Mouse (Mus musculus): ENCODE results near the gene Zbtb8b. TPM values are rescaled to one million over a fixed set of nuclear protein-coding genes. Genes with fewer than 3 reads are reported as not detected.

Gene Zbtb8b
- total and polyA plus RNA-seq, 3 experiments, result 0.08 to 0.29 TPM; not detected in 1

- Histone ChIP-seq H3K79me2 (ENCODE audit: control insufficient read depth, insufficient read depth, low read length, poor library complexity) (no peaks in the 10 kb centered on the region; the same call in 1 of the 2 replicates), H3K4me3 (ENCODE audit: control insufficient read depth in 1 of 2, insufficient read depth in 1 of 2, low read depth in 2 of 2, low read length in 2 of 2) (peak within 1 kb of the TSS; percentile 90), H3K4me1 (ENCODE audit: control insufficient read depth in 1 of 2, insufficient read depth in 2 of 2, low read length in 2 of 2) (peaks cover 14 to 23% of the 10 kb centered on the region in 2 experiments), H3K9ac (ENCODE audit: control insufficient read depth, low read depth, low read length, poor library complexity, severe bottlenecking) (peak within 1 kb of the TSS; percentile 87), H3K36me3 (ENCODE audit: control insufficient read depth in 1 of 2, insufficient read depth in 2 of 2, low read length in 2 of 2) (peaks cover 0 to 12% of the 10 kb centered on the region in 2 experiments; a peak in 2 of 4 replicates), H3K27ac (ENCODE audit: control insufficient read depth, low read depth, low read length) (peak within 1 kb of the TSS; percentile 82), H3K9me3 (replicated peaks; ENCODE audit: insufficient read depth, low read length) (no peaks in the 10 kb centered on the region), H3K27me3 (ENCODE audit: control insufficient read depth in 1 of 2, insufficient read depth in 2 of 2, low read length in 2 of 2) (no peaks in the 10 kb centered on the region)
- peak; percentile 100 for DNase-seq (ENCODE audit: low read depth, low spot score)
- TF ChIP-seq ETS1 (IDR thresholded peaks at IDR 0.05; ENCODE audit: low read depth, low read length), result peak; percentile 62; the same call in 1 of the 2 replicates
- TF ChIP-seq HCFC1 (IDR thresholded peaks at IDR 0.05; ENCODE audit: low read depth, low read length), result peak; percentile 86
- no peak for TF ChIP-seq CHD1 (IDR thresholded peaks at IDR 0.05; ENCODE audit: low read depth, low read length)
- TF ChIP-seq UBTF (IDR thresholded peaks at IDR 0.05; ENCODE audit: borderline replicate concordance, insufficient read depth, low read depth, low read length), result no peak
- peak; percentile 76; the same call in 1 of the 2 replicates for TF ChIP-seq ZMIZ1 (IDR thresholded peaks at IDR 0.05; ENCODE audit: low read depth, low read length)
- TF ChIP-seq POLR2A (IDR thresholded peaks at IDR 0.05; ENCODE audit: control insufficient read depth in 1 of 2, insufficient read depth in 1 of 2, low read depth in 1 of 2, low read length in 2 of 2, poor library complexity in 1 of 2), result peak; percentile 45 to 77; a peak in 3 of 4 replicates
- no peak for TF ChIP-seq NRF1 (IDR thresholded peaks at IDR 0.05; ENCODE audit: insufficient read depth, low read depth, low read length, poor library complexity, severe bottlenecking)
- TF ChIP-seq CTCF (IDR thresholded peaks at IDR 0.05 in 2 of 3, conservative IDR thresholded peaks at IDR 0.05 in 1 of 3; ENCODE audit: control insufficient read depth in 1 of 3, insufficient read depth in 1 of 3, low read depth in 2 of 3, low read length in 3 of 3, poor library complexity in 1 of 3, severe bottlenecking in 1 of 3), result no peak
- no peak for TF ChIP-seq GABPA (IDR thresholded peaks at IDR 0.05; ENCODE audit: low read depth, low read length)
- TF ChIP-seq MYB (IDR thresholded peaks at IDR 0.05; ENCODE audit: low read depth, low read length), result no peak
- TF ChIP-seq SIN3A (IDR thresholded peaks at IDR 0.05; ENCODE audit: low read length), result peak; percentile 97
- TF ChIP-seq GATA1 (IDR thresholded peaks at IDR 0.05; ENCODE audit: low read depth, low read length), result no peak
- no peak for TF ChIP-seq ZC3H11A (IDR thresholded peaks at IDR 0.05; ENCODE audit: low read depth, low read length)
- TF ChIP-seq ELF1 (IDR thresholded peaks at IDR 0.05; ENCODE audit: low read depth, low read length), result peak; percentile 81
- peak; percentile 50 for TF ChIP-seq NELFE (IDR thresholded peaks at IDR 0.05; ENCODE audit: low read depth, low read length)
- peak; percentile 57 for TF ChIP-seq KAT2A (conservative IDR thresholded peaks at IDR 0.05; ENCODE audit: low read depth, low read length)
- peak; percentile 45; the same call in 1 of the 2 replicates for TF ChIP-seq MAFK (IDR thresholded peaks at IDR 0.05; ENCODE audit: borderline replicate concordance, low read depth, low read length)
- TF ChIP-seq RCOR1 (IDR thresholded peaks at IDR 0.05; ENCODE audit: low read depth, low read length), result no peak
- TF ChIP-seq CHD2 (IDR thresholded peaks at IDR 0.05; ENCODE audit: low read length), result peak; percentile 28; the same call in 1 of the 2 replicates
- TF ChIP-seq MXI1 (IDR thresholded peaks at IDR 0.05; ENCODE audit: low read depth, low read length), result peak; percentile 84
- TF ChIP-seq MAX (IDR thresholded peaks at IDR 0.05; ENCODE audit: low read length), result peak; percentile 31; the same call in 1 of the 2 replicates
- TF ChIP-seq BHLHE40 (IDR thresholded peaks at IDR 0.05; ENCODE audit: borderline replicate concordance, low read depth, low read length), result no peak
- peak; percentile 16; the same call in 1 of the 2 replicates for TF ChIP-seq TBP (IDR thresholded peaks at IDR 0.05; ENCODE audit: low read depth, low read length)
- TF ChIP-seq MYC (IDR thresholded peaks at IDR 0.05; ENCODE audit: low read depth, low read length), result 0 out of 2 replicates have a peak, but pooled peaks have one; percentile 27
These were observed 20.7 kb upstream of the Zbtb8b start, which contains the start of gene Bsdc1 for GRCm38 (mm10) chr4:129461183-129461960. Bsdc1 (plus strand) TSS chr4:129461581.

All from MEL (cell line).